Mouse (Mus musculus): ENCODE measurements around the gene Otoa. TPM values are rescaled to one million over a fixed set of nuclear protein-coding genes. Genes with fewer than 3 reads are reported as not detected.
A peak's percentile ranks its signal among the peaks of the same experiment; 100 is the strongest.

Otoa gene
- polyA plus RNA-seq, 1 experiment from 2014 or later = not detected

DNA sequence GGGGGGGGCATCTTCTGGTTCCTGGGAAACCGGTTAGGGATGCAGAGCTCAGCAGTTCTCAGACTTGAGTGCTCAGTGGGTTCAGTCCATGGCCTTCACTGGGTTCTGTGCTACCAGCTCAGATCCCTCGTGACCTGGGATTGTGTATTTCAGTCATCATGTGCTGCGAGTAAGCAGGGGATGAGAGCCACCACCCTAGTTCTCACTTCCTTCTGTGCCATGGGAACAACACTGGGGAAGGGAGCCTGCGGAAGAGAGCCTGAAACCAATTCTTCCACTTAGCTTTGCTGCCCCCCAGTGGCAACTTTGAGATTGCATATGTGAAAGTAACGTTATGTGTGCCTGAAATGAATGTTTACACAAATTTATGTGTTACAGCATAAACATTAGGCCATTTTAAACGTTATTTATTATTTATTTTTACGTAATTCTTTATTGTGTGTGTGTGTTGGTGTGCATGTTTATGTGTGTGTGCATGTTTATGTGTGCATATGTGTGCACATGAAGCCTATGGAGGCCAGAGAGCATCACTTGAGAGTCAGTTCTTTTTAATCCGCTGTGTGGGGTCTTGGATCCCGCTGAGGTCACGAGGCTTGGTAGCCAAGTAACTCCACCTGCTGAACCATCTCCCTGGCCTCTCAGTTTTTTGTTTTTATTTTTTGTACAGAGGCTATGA, 38.8 kb downstream of the Otoa start:
- Histone ChIP-seq H3K9ac (ENCODE audit: low read depth, low read length) (no peak overlapping the region), H3K4me2 (no peak overlapping the region), H3K27ac (ENCODE audit: low read depth, low read length) (no peak overlapping the region), H3K9me3 (replicated peaks; ENCODE audit: control insufficient read depth, low read length) (no peaks in the 10 kb centered on the region), H3K27me3 (ENCODE audit: control insufficient read depth, insufficient read depth, low read length) (no peaks in the 10 kb centered on the region; the same call in 1 of the 2 replicates), H3K36me3 (ENCODE audit: control insufficient read depth, insufficient read depth, low read length) (no peaks in the 10 kb centered on the region), H3K4me3 (ENCODE audit: low read depth, low read length) (no peak overlapping the region), H3K4me1 (ENCODE audit: control insufficient read depth, insufficient read depth, low read length) (no peaks in the 10 kb centered on the region)
- peak; percentile 22; the same call in 1 of the 2 replicates for ATAC-seq (replicated peaks; ENCODE audit: insufficient number of reproducible peaks, low FRiP score, low TSS enrichment)
- WGBS (ENCODE audit: insufficient replicate concordance) = 14% methylated on average over 10 of the region's 10 CpGs

DNA sequence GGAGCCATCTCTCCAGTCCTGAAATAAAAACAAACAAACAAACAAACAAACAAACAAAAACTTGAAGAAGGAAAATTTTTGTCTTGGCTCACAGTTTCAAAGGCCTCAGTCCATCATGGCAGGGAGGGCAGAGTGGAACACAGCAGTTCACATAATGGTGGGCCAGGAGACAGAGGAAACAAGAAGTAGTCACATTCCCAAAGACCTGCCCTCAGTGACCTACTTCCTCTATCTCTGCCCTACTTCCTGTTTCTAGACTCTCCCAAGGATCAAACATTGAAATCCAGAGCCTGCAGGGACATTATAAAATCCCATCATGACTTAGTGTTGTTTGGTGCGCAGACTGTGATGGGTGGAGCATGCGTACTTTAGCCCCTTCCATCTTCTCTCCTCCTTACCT, 49.4 kb downstream of the Otoa start:
- Histone ChIP-seq H3K27ac (ENCODE audit: low read depth, low read length) (no peak overlapping the region), H3K27me3 (ENCODE audit: control insufficient read depth, insufficient read depth, low read length) (no peaks in the 10 kb centered on the region), H3K36me3 (ENCODE audit: control insufficient read depth, insufficient read depth, low read length) (no peaks in the 10 kb centered on the region), H3K4me2 (no peak overlapping the region), H3K9me3 (replicated peaks; ENCODE audit: control insufficient read depth, low read length) (no peaks in the 10 kb centered on the region), H3K4me3 (ENCODE audit: low read depth, low read length) (no peak overlapping the region), H3K9ac (ENCODE audit: low read depth, low read length) (no peak overlapping the region), H3K4me1 (ENCODE audit: control insufficient read depth, insufficient read depth, low read length) (no peaks in the 10 kb centered on the region)
- WGBS (ENCODE audit: insufficient replicate concordance) = 92% methylated on average over 2 of the region's 2 CpGs
- ATAC-seq (replicated peaks; ENCODE audit: insufficient number of reproducible peaks, low FRiP score, low TSS enrichment) = no peak

GRCm38 (mm10) chr7:121141274-121141673, 59.8 kb downstream of the Otoa start:
- Histone ChIP-seq H3K4me3 (ENCODE audit: low read depth, low read length) (no peak overlapping the region), H3K27ac (ENCODE audit: low read depth, low read length) (no peak overlapping the region), H3K36me3 (ENCODE audit: control insufficient read depth, insufficient read depth, low read length) (no peaks in the 10 kb centered on the region), H3K4me1 (ENCODE audit: control insufficient read depth, insufficient read depth, low read length) (no peaks in the 10 kb centered on the region), H3K9ac (ENCODE audit: low read depth, low read length) (no peak overlapping the region), H3K9me3 (replicated peaks; ENCODE audit: control insufficient read depth, low read length) (no peaks in the 10 kb centered on the region), H3K4me2 (no peak overlapping the region), H3K27me3 (ENCODE audit: control insufficient read depth, insufficient read depth, low read length) (no peaks in the 10 kb centered on the region)
- no peak for ATAC-seq (replicated peaks; ENCODE audit: insufficient number of reproducible peaks, low FRiP score, low TSS enrichment)
- 79% methylated on average over 5 of the region's 5 CpGs for WGBS (ENCODE audit: insufficient replicate concordance)

DNA sequence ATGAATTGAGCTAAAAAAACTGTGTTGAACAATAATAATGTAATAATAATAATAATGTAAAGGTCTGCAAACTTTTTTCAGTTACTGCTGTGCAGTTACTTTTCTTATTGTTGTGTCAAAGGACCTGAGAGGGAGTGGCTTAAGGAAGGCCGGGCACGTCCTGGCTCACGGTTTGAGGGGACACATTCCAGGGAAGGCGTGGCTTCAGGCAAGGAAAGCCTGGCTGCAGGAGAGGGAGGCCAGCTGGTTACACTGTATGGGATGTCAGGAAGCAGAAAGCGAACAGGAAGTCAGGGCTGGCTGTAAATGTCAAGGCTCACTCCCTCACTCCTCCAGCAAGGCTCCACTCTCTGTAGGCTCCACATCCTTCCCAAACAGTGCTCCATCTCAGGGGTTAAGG, 69.2 kb downstream of the Otoa start:
- no peaks in the 10 kb centered on the region for H3K9me3 ChIP-seq (replicated peaks; ENCODE audit: control insufficient read depth, low read length)
- ATAC-seq (replicated peaks; ENCODE audit: insufficient number of reproducible peaks, low FRiP score, low TSS enrichment) = no peak
- no peaks in the 10 kb centered on the region for H3K27me3 ChIP-seq (ENCODE audit: control insufficient read depth, insufficient read depth, low read length)
- 69% methylated on average over 5 of the region's 5 CpGs for WGBS (ENCODE audit: insufficient replicate concordance)
- H3K36me3 ChIP-seq (ENCODE audit: control insufficient read depth, insufficient read depth, low read length) = no peaks in the 10 kb centered on the region
- no peak overlapping the region for H3K27ac ChIP-seq (ENCODE audit: low read depth, low read length)
- no peaks in the 10 kb centered on the region for H3K4me1 ChIP-seq (ENCODE audit: control insufficient read depth, insufficient read depth, low read length)
- H3K4me2 ChIP-seq = no peak overlapping the region
- H3K4me3 ChIP-seq (ENCODE audit: low read depth, low read length) = no peak overlapping the region
- no peak overlapping the region for H3K9ac ChIP-seq (ENCODE audit: low read depth, low read length)

DNA sequence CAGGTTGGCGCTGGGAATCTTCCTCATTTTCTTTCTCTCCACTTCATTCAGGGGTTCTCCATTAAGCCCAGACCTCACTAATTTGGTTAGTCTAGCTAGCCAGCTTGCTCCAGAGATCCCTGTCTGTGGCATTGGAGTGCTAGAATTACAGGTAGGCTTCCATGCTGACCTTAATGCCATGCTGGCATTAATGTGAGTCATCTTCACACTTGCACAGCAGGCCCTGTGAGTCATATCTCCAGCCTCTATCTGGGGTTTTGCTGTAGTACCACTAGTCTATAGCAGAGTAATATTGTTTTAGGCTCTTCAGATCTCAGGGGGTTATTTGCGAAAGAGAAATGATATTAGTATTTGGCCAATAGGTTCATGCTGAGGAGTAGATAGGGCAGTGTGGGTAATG, 70.7 kb downstream of the Otoa start:
- H3K4me2 ChIP-seq = no peak overlapping the region
- 91% methylated on average over 2 of the region's 2 CpGs for WGBS (ENCODE audit: insufficient replicate concordance)

DNA sequence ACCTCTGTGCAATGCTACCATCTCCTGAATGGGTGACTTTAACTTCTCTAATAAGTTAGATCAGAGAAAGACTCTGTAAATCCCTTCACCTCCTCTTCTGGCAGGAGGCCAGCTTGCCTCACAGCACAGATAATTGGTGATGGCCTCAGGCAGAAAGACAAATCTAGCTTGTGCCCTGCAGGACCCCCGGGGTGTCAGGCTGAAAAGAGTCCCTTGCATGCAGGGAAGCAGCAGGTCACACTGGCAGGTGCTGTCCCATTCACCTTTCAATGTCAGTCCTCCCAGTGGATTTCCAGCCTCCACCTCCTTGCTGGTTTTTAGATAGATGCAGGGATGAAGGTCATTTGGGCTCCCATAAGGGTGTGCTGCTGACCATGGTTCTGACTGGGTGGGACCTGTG, 84.2 kb downstream of the Otoa start:
- no peaks in the 10 kb centered on the region for H3K4me1 ChIP-seq (ENCODE audit: control insufficient read depth, insufficient read depth, low read length)
- 63% methylated on average over 1 of the region's 1 CpGs for WGBS (ENCODE audit: insufficient replicate concordance)
- H3K36me3 ChIP-seq (ENCODE audit: control insufficient read depth, insufficient read depth, low read length) = no peaks in the 10 kb centered on the region
- H3K27ac ChIP-seq (ENCODE audit: low read depth, low read length) = no peak overlapping the region
- no peaks in the 10 kb centered on the region for H3K27me3 ChIP-seq (ENCODE audit: control insufficient read depth, insufficient read depth, low read length)
- no peak overlapping the region for H3K4me2 ChIP-seq
- no peak overlapping the region for H3K9ac ChIP-seq (ENCODE audit: low read depth, low read length)
- H3K4me3 ChIP-seq (ENCODE audit: low read depth, low read length) = no peak overlapping the region
- H3K9me3 ChIP-seq (replicated peaks; ENCODE audit: control insufficient read depth, low read length) = no peaks in the 10 kb centered on the region
- no peak for ATAC-seq (replicated peaks; ENCODE audit: insufficient number of reproducible peaks, low FRiP score, low TSS enrichment)

More for the DNA sequence above, 70.7 kb downstream of the Otoa start:
- no peak for ATAC-seq (replicated peaks; ENCODE audit: insufficient number of reproducible peaks, low FRiP score, low TSS enrichment)
- Histone ChIP-seq H3K36me3 (ENCODE audit: control insufficient read depth, insufficient read depth, low read length) (no peaks in the 10 kb centered on the region), H3K27me3 (ENCODE audit: control insufficient read depth, insufficient read depth, low read length) (no peaks in the 10 kb centered on the region), H3K4me3 (ENCODE audit: low read depth, low read length) (no peak overlapping the region), H3K27ac (ENCODE audit: low read depth, low read length) (no peak overlapping the region), H3K9me3 (replicated peaks; ENCODE audit: control insufficient read depth, low read length) (no peaks in the 10 kb centered on the region), H3K4me1 (ENCODE audit: control insufficient read depth, insufficient read depth, low read length) (no peaks in the 10 kb centered on the region), H3K9ac (ENCODE audit: low read depth, low read length) (no peak overlapping the region)

GRCm38 (mm10) chr7:121171888-121172287, 90.4 kb downstream of the Otoa start:
- Histone ChIP-seq H3K4me3 (ENCODE audit: low read depth, low read length) (no peak overlapping the region), H3K4me2 (no peak overlapping the region), H3K27me3 (ENCODE audit: control insufficient read depth, insufficient read depth, low read length) (no peaks in the 10 kb centered on the region), H3K27ac (ENCODE audit: low read depth, low read length) (no peak overlapping the region), H3K9ac (ENCODE audit: low read depth, low read length) (no peak overlapping the region), H3K4me1 (ENCODE audit: control insufficient read depth, insufficient read depth, low read length) (no peaks in the 10 kb centered on the region), H3K9me3 (replicated peaks; ENCODE audit: control insufficient read depth, low read length) (no peaks in the 10 kb centered on the region), H3K36me3 (ENCODE audit: control insufficient read depth, insufficient read depth, low read length) (no peaks in the 10 kb centered on the region)
- ATAC-seq (replicated peaks; ENCODE audit: insufficient number of reproducible peaks, low FRiP score, low TSS enrichment) = no peak
- 13% methylated on average over 6 of the region's 6 CpGs for WGBS (ENCODE audit: insufficient replicate concordance)

- Histone ChIP-seq H3K4me3 (ENCODE audit: low read depth, low read length) (no peak overlapping the region), H3K4me1 (ENCODE audit: control insufficient read depth, insufficient read depth, low read length) (no peaks in the 10 kb centered on the region), H3K9me3 (replicated peaks; ENCODE audit: control insufficient read depth, low read length) (no peaks in the 10 kb centered on the region), H3K4me2 (no peak overlapping the region), H3K9ac (ENCODE audit: low read depth, low read length) (no peak overlapping the region), H3K36me3 (ENCODE audit: control insufficient read depth, insufficient read depth, low read length) (no peaks in the 10 kb centered on the region), H3K27ac (ENCODE audit: low read depth, low read length) (no peak overlapping the region), H3K27me3 (ENCODE audit: control insufficient read depth, insufficient read depth, low read length) (no peaks in the 10 kb centered on the region)
- ATAC-seq (replicated peaks; ENCODE audit: insufficient number of reproducible peaks, low FRiP score, low TSS enrichment) = no peak
- 78% methylated on average over 9 of the region's 9 CpGs for whole genome bisulfite sequencing (ENCODE audit: insufficient replicate concordance)
Observed at GRCm38 (mm10) chr7:121187201-121187786, 105.8 kb downstream of the Otoa start.

DNA sequence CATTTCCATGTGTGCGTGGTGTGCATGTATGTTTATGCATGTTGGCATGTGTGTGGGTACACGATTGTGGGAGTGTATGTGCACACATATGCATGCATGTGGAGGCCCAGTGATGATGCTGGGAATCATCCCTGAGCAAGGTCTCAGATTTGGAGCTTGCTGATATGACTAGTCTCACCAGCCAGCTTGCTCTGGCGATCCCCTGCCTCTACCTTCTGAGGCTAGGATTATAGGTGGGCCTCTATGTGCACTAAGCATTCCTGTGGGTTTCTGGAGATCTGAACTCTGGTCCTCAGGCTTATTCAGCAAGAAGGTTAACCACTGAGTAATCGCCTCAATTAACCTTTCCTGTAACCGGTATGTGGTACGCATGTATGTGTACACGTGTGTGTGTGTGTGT, 107.5 kb downstream of the Otoa start:
- H3K27me3 ChIP-seq (ENCODE audit: control insufficient read depth, insufficient read depth, low read length) = no peaks in the 10 kb centered on the region
- no peak overlapping the region for H3K9ac ChIP-seq (ENCODE audit: low read depth, low read length)
- H3K9me3 ChIP-seq (replicated peaks; ENCODE audit: control insufficient read depth, low read length) = no peaks in the 10 kb centered on the region
- no peaks in the 10 kb centered on the region for H3K36me3 ChIP-seq (ENCODE audit: control insufficient read depth, insufficient read depth, low read length)
- no peak overlapping the region for H3K27ac ChIP-seq (ENCODE audit: low read depth, low read length)
- no peak overlapping the region for H3K4me3 ChIP-seq (ENCODE audit: low read depth, low read length)
- H3K4me1 ChIP-seq (ENCODE audit: control insufficient read depth, insufficient read depth, low read length) = no peaks in the 10 kb centered on the region
- no peak overlapping the region for H3K4me2 ChIP-seq
- no peak for ATAC-seq (replicated peaks; ENCODE audit: insufficient number of reproducible peaks, low FRiP score, low TSS enrichment)
- WGBS (ENCODE audit: insufficient replicate concordance) = 82% methylated on average over 7 of the region's 7 CpGs
